In genomic region chr9:20636256-20636655, GRCm38 (mm10) we compare ENCODE assay signal across 12 mouse cellular contexts. TPM values are rescaled to one million over a fixed set of nuclear protein-coding genes. Genes with fewer than 3 reads are reported as not detected.
DNase-seq lines count a peak whose midpoint lies in the region; ATAC-seq and TF ChIP-seq lines count a peak whose summit lies in the region.
"Had no signal": no experiment of that assay in that cellular context is flagged by ENCODE, and none has a peak within 500 bp of the region (broad histone marks: within the 10 kb centered on the region; RNA-seq: fewer than 3 reads in every experiment).

No protein-coding gene starts in this region.

- no peak overlapping the region for H3K4me3 ChIP-seq in gastrocnemius, adult 2 months
- H3K4me3 ChIP-seq in kidney, embryonic 14.5 days (ENCODE audit: low read length): no peak overlapping the region

- no peak overlapping the region for H3K4me2 ChIP-seq in kidney, embryonic 14.5 days (replicated peaks; ENCODE audit: low read depth, low read length)

- no peaks in the 10 kb centered on the region for H3K27me3 ChIP-seq in kidney, embryonic 14.5 days (ENCODE audit: control insufficient read depth, insufficient read depth, low read length)

- peaks cover 2% of the 10 kb centered on the region; the same call in 1 of the 2 replicates for H3K4me1 ChIP-seq in kidney, embryonic 14.5 days (ENCODE audit: control insufficient read depth, insufficient read depth, low read length)

- no peak for ATAC-seq in kidney, embryonic 14.5 days (ENCODE audit: low FRiP score, low TSS enrichment)
- ATAC-seq: intestine, postnatal 0 days had no signal

- intact Hi-C loops in gastrocnemius, adult 2 months (cut with DNase I): no loop called here

- no peak overlapping the region for H3K9ac ChIP-seq in kidney, embryonic 14.5 days (ENCODE audit: low read depth, low read length)

- peak; percentile 35 for DNase-seq in gastrocnemius, postnatal 25 days
- DNase-seq in gastrocnemius, adult 2 months: no peak
- DNase-seq in lung, postnatal 36 days: peak; percentile 5
- no peak for DNase-seq in lung, adult 18-20 months
- DNase-seq in induced T-regulatory cell, adult 2 months (ENCODE audit: low read depth): peak; percentile 26
- DNase-seq in thymus, postnatal 14 days: peak; percentile 94
- no peak for DNase-seq in kidney, postnatal 10 days
- DNase-seq: adrenal gland, postnatal 36 days; cerebellum, postnatal 14 days; layer of hippocampus, postnatal 36 days had no signal

- H3K9me3 ChIP-seq in kidney, embryonic 14.5 days (ENCODE audit: control insufficient read depth, low read length): no peaks in the 10 kb centered on the region

- TF ChIP-seq CTCF in gastrocnemius, adult 2 months (IDR thresholded peaks at IDR 0.05): no peak

- H3K36me3 ChIP-seq in kidney, embryonic 14.5 days (ENCODE audit: control insufficient read depth, insufficient read depth, low read length): peaks cover 19% of the 10 kb centered on the region

- H3K27ac ChIP-seq in gastrocnemius, adult 2 months: no peak overlapping the region
- H3K27ac ChIP-seq in kidney, embryonic 14.5 days (ENCODE audit: low read depth, low read length): no peak overlapping the region

- WGBS in kidney, embryonic 14.5 days: 79% methylated on average over 3 of the region's 3 CpGs

RNA-seq across cellular contexts. Expression of gene Ubl5, which starts 6.4 kb away (rescaled TPM):
- total RNA-seq in gastrocnemius, postnatal 25 days (2021): 100 to 1,000 TPM; 168 to 183 TPM
- total RNA-seq in gastrocnemius, adult 2 months (2021): 100 to 1,000 TPM; 188 to 210 TPM
- polyA plus RNA-seq in kidney, embryonic 14.5 days (2014; fragmentation: Nextera tagmentation; extraction: Ambion mirVana): 375 and 531 TPM in 2 replicates

RNA-seq across cellular contexts. Expression of gene Fbxl12, which starts 8.3 kb away (rescaled TPM):
- 1 to 10 TPM; 4.7 to 5.1 TPM for total RNA-seq in gastrocnemius, postnatal 25 days (2021)
- 1 to 10 TPM; 4.7 to 5.3 TPM for total RNA-seq in gastrocnemius, adult 2 months (2021)
- 14.6 and 16.8 TPM in 2 replicates for polyA plus RNA-seq in kidney, embryonic 14.5 days (2014; fragmentation: Nextera tagmentation; extraction: Ambion mirVana)

RNA-seq across cellular contexts. Expression of gene Pin1, which starts 15.6 kb away (rescaled TPM):
- 10 to 100 TPM; 13.0 to 14.1 TPM for total RNA-seq in gastrocnemius, postnatal 25 days (2021)
- 10 to 100 TPM; 13.0 to 15.0 TPM for total RNA-seq in gastrocnemius, adult 2 months (2021)
- 57.9 and 70.0 TPM in 2 replicates for polyA plus RNA-seq in kidney, embryonic 14.5 days (2014; fragmentation: Nextera tagmentation; extraction: Ambion mirVana)

RNA-seq across cellular contexts. Expression of gene Zfp846, which starts 55.2 kb away (rescaled TPM):
- 1 to 10 TPM; 3.0 to 3.6 TPM for total RNA-seq in gastrocnemius, postnatal 25 days (2021)
- 1 to 10 TPM; 2.6 to 3.8 TPM for total RNA-seq in gastrocnemius, adult 2 months (2021)
- polyA plus RNA-seq in kidney, embryonic 14.5 days (2014; fragmentation: Nextera tagmentation; extraction: Ambion mirVana): 18.1 and 23.0 TPM in 2 replicates

Comparison
In these comparisons a context has a peak if more than half of its experiments do, and no peak if none do; other contexts are left out.
1. DNase-seq: peak in gastrocnemius, postnatal 25 days (single experiment), lung, postnatal 36 days (single experiment), induced T-regulatory cell, adult 2 months (single experiment) and thymus, postnatal 14 days (single experiment); none in gastrocnemius, adult 2 months (single experiment), lung, adult 18-20 months (0 of 2) and kidney, postnatal 10 days (single experiment).